Mouse (Mus musculus) kidney, adult 2 months (tissue): Measurements from ENCODE around the gene Aqp9. TPM values are rescaled to one million over a fixed set of nuclear protein-coding genes. Genes with fewer than 3 reads are reported as not detected.
A peak's percentile ranks its signal among the peaks of the same experiment; 100 is the strongest.

Source experiments
- DNase-seq: peaks from one replicate; pipeline ENCODE4 v3.0.0; 2021
- H3K27ac ChIP-seq: fragments of 200-500 bp; 2 replicates; pipeline ENCODE4 v1.5.1; 2012; ENCODE audit warnings: low read depth, low read length, control low read depth, inconsistent platforms; ENCODE audit not compliant: insufficient read depth
- H3K27me3 ChIP-seq: fragments of 200-500 bp; replicated peaks from 2 replicates; pipeline ENCODE4 v1.6.1; 2012; ENCODE audit warnings: mild to moderate bottlenecking, moderate library complexity, low read length, inconsistent platforms; ENCODE audit not compliant: control insufficient read depth, insufficient read depth
- H3K36me3 ChIP-seq: fragments of 200-500 bp; 2 replicates; pipeline ENCODE4 v1.6.1; 2012; ENCODE audit warnings: mild to moderate bottlenecking, moderate library complexity, low read length, inconsistent platforms; ENCODE audit not compliant: control insufficient read depth, insufficient read depth
- H3K4me1 ChIP-seq: fragments of 200-500 bp; 2 replicates; pipeline ENCODE4 v1.6.1; 2011; ENCODE audit warnings: low read length; ENCODE audit not compliant: control insufficient read depth, insufficient read depth
- H3K4me3 ChIP-seq: fragments of 200-500 bp; 2 replicates; pipeline ENCODE4 v1.5.1; 2011; ENCODE audit warnings: mild to moderate bottlenecking, low read depth, low read length, control low read depth; ENCODE audit not compliant: insufficient read depth
- CTCF ChIP-seq: fragments of 200-500 bp; conservative IDR thresholded peaks from 2 replicates; pipeline ENCODE4 v1.5.1; 2011; ENCODE audit warnings: low read depth, mild to moderate bottlenecking, control low read depth, low read length, moderate library complexity, mixed read lengths; ENCODE audit not compliant: insufficient read depth, insufficient read length
- POLR2A ChIP-seq: fragments of 200-500 bp; IDR thresholded peaks from one replicate; pipeline ENCODE4 v1.6.1; 2011; ENCODE audit warnings: low read depth, low read length, control low read depth
- WGBS: fragments of 180-500 bp; shearing (Covaris S2); methylation state at CpG from one replicate; pipeline ENCODE4 v1.1.7; 2018; 5-methylcytosine and 5-hydroxymethylcytosine counted together
- polyA plus RNA-seq: library from polyadenylated mRNA; depleted of rRNA; stranded (reverse); fragments of >200 nt; gene quantifications from 2 replicates; pipeline ENCODE4 v1.2.3, GENCODE M21; 2012

Gene Aqp9
- polyA plus RNA-seq, 1 experiment, result 0.11 TPM

DNA sequence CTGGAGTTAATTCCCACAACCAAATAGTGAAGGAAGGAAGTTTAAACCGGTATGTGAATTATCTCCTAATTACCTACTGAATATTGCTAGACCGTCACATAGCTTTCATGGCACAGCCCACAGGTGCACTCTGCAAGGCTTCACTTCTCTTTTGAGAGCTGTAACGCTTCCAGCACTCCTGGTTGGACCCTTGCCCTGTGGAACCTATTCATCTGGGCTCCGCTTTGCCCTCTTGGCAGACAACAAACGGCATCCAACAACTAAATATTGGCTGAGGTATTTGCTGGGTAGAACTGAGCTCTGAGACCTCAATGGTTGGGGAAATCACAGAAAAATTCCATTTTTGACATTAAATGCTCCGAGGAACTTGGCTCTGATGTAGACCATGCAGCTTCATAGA is 55.3 kb downstream of the Aqp9 start:
- Histone ChIP-seq H3K27ac (no peak overlapping the region), H3K27me3 (no peaks in the 10 kb centered on the region), H3K4me3 (no peak overlapping the region), H3K36me3 (no peaks in the 10 kb centered on the region), H3K4me1 (no peaks in the 10 kb centered on the region)
- WGBS, result 57% methylated on average over 6 of the region's 6 CpGs
- no peak for TF ChIP-seq CTCF
- no peak for TF ChIP-seq POLR2A
- DNase-seq, result peak; percentile 17

DNA sequence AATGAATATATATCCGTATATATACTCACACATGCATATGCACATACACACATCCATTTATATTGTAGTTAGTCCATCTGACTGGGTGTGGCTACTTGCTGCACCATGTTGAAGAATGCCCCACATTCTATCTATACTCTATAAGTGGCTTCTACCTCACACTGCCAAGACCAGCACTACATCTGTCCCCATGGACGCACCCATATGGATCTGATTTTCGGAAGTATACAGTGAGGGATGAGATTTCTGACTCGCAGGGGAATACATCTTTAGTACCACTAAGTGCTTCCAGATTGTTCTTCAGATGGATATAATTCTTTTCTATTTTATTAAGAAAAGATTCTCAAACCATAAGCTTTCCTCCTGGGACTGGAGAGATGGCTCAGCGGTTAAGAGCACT is 65.0 kb downstream of the Aqp9 start:
- no peaks in the 10 kb centered on the region for H3K4me1 ChIP-seq
- DNase-seq, result no peak
- WGBS, result 94% methylated on average over 5 of the region's 5 CpGs
- H3K27me3 ChIP-seq, result no peaks in the 10 kb centered on the region
- no peak overlapping the region for H3K4me3 ChIP-seq
- H3K27ac ChIP-seq, result no peak overlapping the region
- no peak for TF ChIP-seq CTCF
- no peak for TF ChIP-seq POLR2A
- H3K36me3 ChIP-seq, result no peaks in the 10 kb centered on the region

DNA sequence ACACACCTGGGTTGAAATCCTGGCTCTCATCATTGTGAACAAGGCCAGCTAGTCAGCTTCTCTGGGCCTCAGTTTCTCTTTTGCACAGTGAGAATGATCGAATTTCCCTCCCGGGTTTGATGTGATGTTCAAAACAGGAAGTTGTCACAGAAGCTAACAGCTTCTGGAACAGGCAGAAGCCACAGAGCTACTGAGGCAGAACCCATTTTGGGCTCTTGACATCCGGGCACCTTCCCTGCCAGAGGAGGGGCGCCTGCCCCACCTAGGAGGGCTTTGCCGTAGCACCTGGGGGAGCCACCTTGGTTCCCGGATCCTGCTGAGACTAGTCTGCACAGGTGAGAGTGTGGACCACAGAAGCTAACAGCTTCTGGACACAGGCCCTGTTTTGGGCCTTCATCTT is 74.4 kb downstream of the Aqp9 start:
- WGBS, result 80% methylated on average over 6 of the region's 6 CpGs
- Histone ChIP-seq H3K4me3 (no peak overlapping the region), H3K27ac (no peak overlapping the region), H3K4me1 (no peaks in the 10 kb centered on the region), H3K36me3 (no peaks in the 10 kb centered on the region), H3K27me3 (no peaks in the 10 kb centered on the region)
- DNase-seq, result no peak
- TF ChIP-seq POLR2A (no peak), CTCF (no peak)

DNA sequence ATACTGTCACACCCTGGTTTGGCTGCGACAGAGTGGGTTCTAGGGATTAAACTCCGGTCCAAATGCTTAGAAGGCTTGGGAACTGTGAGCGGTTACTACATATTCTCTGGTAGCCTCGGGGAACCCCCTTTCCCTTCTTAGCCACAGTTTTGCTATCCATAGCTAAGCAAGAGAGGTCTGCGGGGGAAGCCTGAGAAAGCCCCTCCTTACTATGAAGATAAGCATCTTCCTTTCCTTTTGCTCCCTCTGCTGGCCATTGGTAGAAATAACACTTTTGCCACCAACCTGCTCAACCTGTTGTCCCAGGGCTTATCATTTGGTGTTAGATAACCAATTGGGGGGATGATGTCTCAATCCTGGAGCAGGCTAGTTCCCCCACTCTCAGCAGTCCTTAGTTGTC is 76.4 kb downstream of the Aqp9 start:
- peak; percentile 40 for DNase-seq
- Histone ChIP-seq H3K4me3 (no peak overlapping the region), H3K36me3 (no peaks in the 10 kb centered on the region), H3K27me3 (no peaks in the 10 kb centered on the region), H3K27ac (no peak overlapping the region), H3K4me1 (no peaks in the 10 kb centered on the region)
- peak; percentile 43 for TF ChIP-seq CTCF
- TF ChIP-seq POLR2A, result no peak
- WGBS, result 53% methylated on average over 5 of the region's 5 CpGs

DNA sequence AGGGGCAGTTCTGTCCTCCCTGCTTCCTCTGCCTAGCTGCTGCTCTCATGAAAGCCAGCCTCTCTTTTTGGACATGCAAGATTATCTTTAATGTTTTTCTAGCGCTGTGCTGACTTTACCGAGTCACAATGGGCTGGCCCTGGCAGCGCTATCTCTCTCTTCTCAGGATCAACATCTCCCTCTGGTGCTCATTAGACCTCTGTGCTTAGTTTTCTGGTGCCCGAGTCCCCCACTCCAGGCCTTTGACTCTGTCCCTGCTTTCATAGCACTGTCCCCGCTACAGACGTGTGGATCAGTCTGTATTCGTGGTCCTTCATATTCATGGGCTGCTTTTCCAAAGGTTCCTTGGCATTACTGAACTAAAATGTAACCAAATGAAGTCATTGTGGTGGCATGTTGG is 89.3 kb downstream of the Aqp9 start:
- Histone ChIP-seq H3K27me3 (no peaks in the 10 kb centered on the region), H3K4me3 (no peak overlapping the region), H3K4me1 (no peaks in the 10 kb centered on the region), H3K36me3 (no peaks in the 10 kb centered on the region), H3K27ac (no peak overlapping the region)
- TF ChIP-seq POLR2A (no peak), CTCF (no peak)
- 44% methylated on average over 7 of the region's 7 CpGs for WGBS
- DNase-seq, result no peak

DNA sequence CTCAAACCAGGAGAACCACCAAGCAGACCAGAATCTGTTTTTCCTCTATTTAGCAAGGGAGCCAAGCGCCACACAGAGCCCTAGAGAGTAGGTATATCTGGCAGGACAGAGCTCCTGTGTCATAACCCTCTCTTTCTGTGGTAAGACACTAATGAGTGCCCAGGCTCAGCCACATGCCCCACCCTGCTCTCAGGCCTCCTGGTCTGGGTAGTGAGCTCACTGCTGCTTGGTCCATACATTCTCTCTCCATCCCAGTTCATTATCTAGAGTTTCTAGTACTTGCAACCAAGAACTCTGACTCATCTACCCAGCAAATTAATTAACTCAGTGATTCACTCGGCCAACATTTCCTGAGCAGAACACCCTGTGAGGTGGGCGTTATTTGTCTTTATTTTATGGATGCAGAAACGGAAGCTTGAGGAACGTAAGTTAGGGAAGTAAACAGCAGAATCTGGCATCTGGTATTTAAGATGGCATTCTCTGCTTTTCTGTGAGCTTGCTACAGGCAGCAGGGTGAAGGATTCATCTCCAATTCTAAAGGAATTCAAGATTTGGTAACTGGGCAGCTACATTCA is 91.1 kb downstream of the Aqp9 start:
- Histone ChIP-seq H3K27me3 (no peaks in the 10 kb centered on the region), H3K27ac (no peak overlapping the region), H3K4me1 (no peaks in the 10 kb centered on the region), H3K36me3 (no peaks in the 10 kb centered on the region), H3K4me3 (no peak overlapping the region)
- DNase-seq, result no peak
- TF ChIP-seq CTCF (no peak), POLR2A (no peak)
- 79% methylated on average over 5 of the region's 5 CpGs for WGBS

DNA sequence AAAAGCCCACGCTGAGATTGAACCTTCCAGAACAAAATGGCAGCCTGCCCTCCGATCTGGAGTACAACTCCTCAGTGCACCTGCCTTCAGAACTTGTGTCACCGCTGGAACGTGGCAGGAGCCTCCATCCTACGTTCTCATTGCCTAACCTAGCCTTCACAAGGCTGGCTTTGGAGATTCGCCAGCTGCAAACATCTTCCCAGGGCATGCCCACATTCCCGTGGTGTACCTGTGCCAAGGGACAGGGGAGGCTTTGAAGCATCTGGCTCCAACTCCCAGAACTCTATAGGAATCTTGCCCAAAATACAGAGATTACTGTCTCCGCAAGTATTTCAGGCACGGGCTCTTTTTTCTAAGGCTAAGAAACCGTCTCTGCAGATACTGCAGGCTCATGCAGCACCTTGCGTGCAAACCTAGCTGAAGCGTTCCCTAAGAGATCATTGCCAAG is 92.3 kb downstream of the Aqp9 start:
- TF ChIP-seq POLR2A (no peak), CTCF (no peak)
- DNase-seq, result no peak
- Histone ChIP-seq H3K27me3 (no peaks in the 10 kb centered on the region), H3K4me3 (no peak overlapping the region), H3K36me3 (no peaks in the 10 kb centered on the region), H3K4me1 (no peaks in the 10 kb centered on the region), H3K27ac (no peak overlapping the region)
- 83% methylated on average over 12 of the region's 12 CpGs for WGBS
